Mouse (Mus musculus): ENCODE data around the gene Gm6358. TPM values are rescaled to one million over a fixed set of nuclear protein-coding genes. Genes with fewer than 3 reads are reported as not detected.
"Not testable (repeated sequence)": the region's sequence is repeated elsewhere in the genome, so short reads cannot be mapped to it uniquely, and the experiment has no call there.

Gm6358 gene
- polyA plus RNA-seq (2016; fragmentation: Nextera tagmentation; extraction: Ambion mirVana), result not detected in 2 replicates

- H3K27me3 ChIP-seq (ENCODE audit: low read depth, poor library complexity, severe bottlenecking), result no peaks in the 10 kb centered on the region
- DNase-seq (ENCODE audit: low spot score), result no peak
- H3K4me3 ChIP-seq, result no peak within 1 kb of the TSS
- no peaks in the 10 kb centered on the region for H3K9me3 ChIP-seq (replicated peaks)
- no peak within 1 kb of the TSS for H3K27ac ChIP-seq (replicated peaks)
- no peaks in the 10 kb centered on the region for H3K36me3 ChIP-seq
- 97% methylated on average over 1 of the region's 1 CpGs for WGBS
- H3K4me1 ChIP-seq, result no peaks in the 10 kb centered on the region
Measured at GRCm38 (mm10) chr16:89140551-89140950, at the start of gene Gm6358. TSS of gene Gm6358 (plus strand) at chr16:89140851.

GRCm38 (mm10) chr16:89150786-89151185 lies 10.1 kb downstream of the Gm6358 start, which contains the start of gene Gm10061:
TSS of gene Gm10061 (plus strand) at chr16:89151086.
- H3K4me3 ChIP-seq, result no peak within 1 kb of the TSS
- H3K27me3 ChIP-seq (ENCODE audit: low read depth, poor library complexity, severe bottlenecking), result no peaks in the 10 kb centered on the region
- WGBS, result 91% methylated on average over 1 of the region's 1 CpGs
- no peaks in the 10 kb centered on the region for H3K9me3 ChIP-seq (replicated peaks)
- no peak within 1 kb of the TSS for H3K27ac ChIP-seq (replicated peaks)
- no peaks in the 10 kb centered on the region for H3K36me3 ChIP-seq
- no peak for DNase-seq (ENCODE audit: low spot score)
- H3K4me1 ChIP-seq, result no peaks in the 10 kb centered on the region

- H3K36me3 ChIP-seq, result no peaks in the 10 kb centered on the region
- 88% methylated on average over 4 of the region's 4 CpGs for WGBS
- no peaks in the 10 kb centered on the region for H3K9me3 ChIP-seq (replicated peaks)
- H3K27me3 ChIP-seq (ENCODE audit: low read depth, poor library complexity, severe bottlenecking), result no peaks in the 10 kb centered on the region
- no peaks in the 10 kb centered on the region for H3K4me1 ChIP-seq
- DNase-seq (ENCODE audit: low spot score), result no peak
- no peak within 1 kb of the TSS for H3K27ac ChIP-seq (replicated peaks)
- no peak within 1 kb of the TSS for H3K4me3 ChIP-seq
Measured at GRCm38 (mm10) chr16:89157652-89158051, 17.0 kb downstream of the Gm6358 start, which contains the start of gene Gm9789. TSS of gene Gm9789 (plus strand) at chr16:89157952.

- not testable (repeated sequence) for H3K4me3 ChIP-seq; DNase-seq (ENCODE audit: low spot score); H3K9me3 ChIP-seq (replicated peaks); H3K27me3 ChIP-seq (ENCODE audit: low read depth, poor library complexity, severe bottlenecking); H3K27ac ChIP-seq (replicated peaks); H3K36me3 ChIP-seq; H3K4me1 ChIP-seq
Measured at GRCm38 (mm10) chr16:89169190-89169589, 28.5 kb downstream of the Gm6358 start, which contains the start of gene Gm7735. TSS of gene Gm7735 (plus strand) at chr16:89169490.

GRCm38 (mm10) chr16:89174435-89174834 lies 33.8 kb downstream of the Gm6358 start, which contains the start of gene 1110057P08Rik:
TSS of gene 1110057P08Rik (plus strand) at chr16:89174735.
- no peaks in the 10 kb centered on the region for H3K9me3 ChIP-seq (replicated peaks)
- WGBS, result 84% methylated on average over 2 of the region's 2 CpGs
- DNase-seq (ENCODE audit: low spot score), result no peak
- H3K4me3 ChIP-seq, result no peak within 1 kb of the TSS
- H3K4me1 ChIP-seq, result no peaks in the 10 kb centered on the region
- H3K27ac ChIP-seq (replicated peaks), result no peak within 1 kb of the TSS
- H3K27me3 ChIP-seq (ENCODE audit: low read depth, poor library complexity, severe bottlenecking), result no peaks in the 10 kb centered on the region
- H3K36me3 ChIP-seq, result no peaks in the 10 kb centered on the region

GRCm38 (mm10) chr16:89188621-89189020 lies 48.0 kb downstream of the Gm6358 start:
- Histone ChIP-seq H3K27ac (replicated peaks) (no peak overlapping the region), H3K9me3 (replicated peaks) (no peaks in the 10 kb centered on the region), H3K27me3 (ENCODE audit: low read depth, poor library complexity, severe bottlenecking) (no peaks in the 10 kb centered on the region), H3K4me1 (no peaks in the 10 kb centered on the region), H3K36me3 (no peaks in the 10 kb centered on the region), H3K4me3 (no peak overlapping the region)
- 88% methylated on average over 4 of the region's 4 CpGs for WGBS
- DNase-seq (ENCODE audit: low spot score), result no peak

Other genes starting within 250 kb of the Gm6358 start
- gene Krtap19-5, start 244.4 kb upstream of the Gm6358 start, polyA plus RNA-seq (2016; fragmentation: Nextera tagmentation; extraction: Ambion mirVana), result not detected in 2 replicates
- not detected in 2 replicates for gene Krtap19-9b, start 208.6 kb upstream of the Gm6358 start, polyA plus RNA-seq (2016; fragmentation: Nextera tagmentation; extraction: Ambion mirVana)
- not detected in 2 replicates for gene Krtap16-3, start 178.0 kb upstream of the Gm6358 start, polyA plus RNA-seq (2016; fragmentation: Nextera tagmentation; extraction: Ambion mirVana)
- not detected in 2 replicates for gene Krtap22-2, start 130.1 kb upstream of the Gm6358 start, polyA plus RNA-seq (2016; fragmentation: Nextera tagmentation; extraction: Ambion mirVana)
- not detected in 2 replicates for gene Gm10229, start 125.6 kb upstream of the Gm6358 start, polyA plus RNA-seq (2016; fragmentation: Nextera tagmentation; extraction: Ambion mirVana)
- not detected in 2 replicates for gene Krtap6-1, start 109.2 kb upstream of the Gm6358 start, polyA plus RNA-seq (2016; fragmentation: Nextera tagmentation; extraction: Ambion mirVana)
- gene Gm10228, start 99.4 kb upstream of the Gm6358 start, polyA plus RNA-seq (2016; fragmentation: Nextera tagmentation; extraction: Ambion mirVana), result not detected in 2 replicates
- not detected in 2 replicates for gene Krtap6-5, start 93.0 kb upstream of the Gm6358 start, polyA plus RNA-seq (2016; fragmentation: Nextera tagmentation; extraction: Ambion mirVana)
- gene 1110025L11Rik, start 76.8 kb upstream of the Gm6358 start, polyA plus RNA-seq (2016; fragmentation: Nextera tagmentation; extraction: Ambion mirVana), result not detected in 2 replicates
- gene Krtap6-3, start 56.8 kb upstream of the Gm6358 start, polyA plus RNA-seq (2016; fragmentation: Nextera tagmentation; extraction: Ambion mirVana), result not detected in 2 replicates
- gene Gm10061, start 10.2 kb downstream of the Gm6358 start, polyA plus RNA-seq (2016; fragmentation: Nextera tagmentation; extraction: Ambion mirVana), result not detected in 2 replicates
- not detected in 2 replicates for gene Gm9789, start 17.1 kb downstream of the Gm6358 start, polyA plus RNA-seq (2016; fragmentation: Nextera tagmentation; extraction: Ambion mirVana)
- gene Gm7735, start 28.6 kb downstream of the Gm6358 start, polyA plus RNA-seq (2016; fragmentation: Nextera tagmentation; extraction: Ambion mirVana), result not detected in 2 replicates
- gene 1110057P08Rik, start 33.9 kb downstream of the Gm6358 start, polyA plus RNA-seq (2016; fragmentation: Nextera tagmentation; extraction: Ambion mirVana), result not detected in 2 replicates
- gene Krtap20-2, start 65.0 kb downstream of the Gm6358 start, polyA plus RNA-seq (2016; fragmentation: Nextera tagmentation; extraction: Ambion mirVana), result not detected in 2 replicates

Data from midbrain, embryonic 10.5 days (tissue).